Mouse (Mus musculus): ENCODE measurements at regions not wholly inside any gene's neighbourhood (a gene's known extent, or its start where the extent isn't known, plus 50 kb on each side); places are given as distances from the start of the nearest gene placed in this dataset.
"Not testable (repeated sequence)": the region's sequence is repeated elsewhere in the genome, so short reads cannot be mapped to it uniquely, and the experiment has no call there.

- DNase-seq = no peak
These were observed 168.5 kb upstream of the Cdkn3 start for GRCm38 (mm10) chr14:46591753-46592359.

- no peak for DNase-seq
These were observed 169.1 kb upstream of the Cdkn3 start for GRCm38 (mm10) chr14:46591211-46591610.

- no peak for DNase-seq
These were observed 174.2 kb upstream of the Cdkn3 start for GRCm38 (mm10) chr14:46586093-46586492.

GRCm38 (mm10) chr14:46578051-46579000, 182.0 kb upstream of the Cdkn3 start:
- DNase-seq = no peak

GRCm38 (mm10) chr14:46575889-46576288, 184.5 kb upstream of the Cdkn3 start:
- DNase-seq = no peak

- no peak for DNase-seq
These were observed 184.9 kb upstream of the Cdkn3 start for GRCm38 (mm10) chr14:46575414-46575813.

- no peak for DNase-seq
These were observed 182.9 kb upstream of the Bmp4 start for GRCm38 (mm10) chr14:46573401-46573800.

GRCm38 (mm10) chr14:46572972-46573371, 182.5 kb upstream of the Bmp4 start:
- not testable (repeated sequence) for DNase-seq

- DNase-seq = no peak
These were observed 181.4 kb upstream of the Bmp4 start for GRCm38 (mm10) chr14:46571841-46572240.

GRCm38 (mm10) chr14:46569273-46569672, 178.8 kb upstream of the Bmp4 start:
- DNase-seq = no peak

- no peak for DNase-seq
These were observed 176.9 kb upstream of the Bmp4 start for GRCm38 (mm10) chr14:46567411-46567780.

GRCm38 (mm10) chr14:46566681-46567410, 176.4 kb upstream of the Bmp4 start:
- no peak for DNase-seq

- peak; percentile 43 for DNase-seq
These were observed 174.5 kb upstream of the Bmp4 start for GRCm38 (mm10) chr14:46564998-46565397.

GRCm38 (mm10) chr14:46562016-46562415, 171.5 kb upstream of the Bmp4 start:
- no peak for DNase-seq

- no peak for DNase-seq
These were observed 162.8 kb upstream of the Bmp4 start for GRCm38 (mm10) chr14:46553239-46553638.

- no peak for DNase-seq
These were observed 155.7 kb upstream of the Bmp4 start for GRCm38 (mm10) chr14:46546146-46546545.

- DNase-seq = no peak
These were observed 149.2 kb upstream of the Bmp4 start for GRCm38 (mm10) chr14:46539466-46540187.

GRCm38 (mm10) chr14:46536002-46536762, 145.7 kb upstream of the Bmp4 start:
- no peak for DNase-seq

- no peak for DNase-seq
These were observed 142.2 kb upstream of the Bmp4 start for GRCm38 (mm10) chr14:46532697-46533096.

- no peak for DNase-seq
These were observed 140.0 kb upstream of the Bmp4 start for GRCm38 (mm10) chr14:46530452-46530851.

- DNase-seq = no peak
These were observed 138.7 kb upstream of the Bmp4 start for GRCm38 (mm10) chr14:46529086-46529715.

Data from gastrocnemius, postnatal 10 days (tissue).